Mouse (Mus musculus) mouse embryonic stem cell (cell line): ENCODE measurements around the gene Itln1.

Source experiments
- in situ Hi-C, 2 experiments: fragments of 300-500 bp; cut with MboI; formaldehyde crosslinking; loops; 1 replicate in 1 of 2; 3 replicates in 1 of 2; pipeline ENCODE4 v1.14.3; 2019 to 2020; ENCODE audit warnings: low sequenced_read_pairs in 2 of 2, low pct_unique_long_range_greater_than_20kb in 1 of 2, mixed read lengths in 1 of 2; ENCODE audit not compliant: unreplicated experiment in 1 of 2

Itln1 gene

DNA sequence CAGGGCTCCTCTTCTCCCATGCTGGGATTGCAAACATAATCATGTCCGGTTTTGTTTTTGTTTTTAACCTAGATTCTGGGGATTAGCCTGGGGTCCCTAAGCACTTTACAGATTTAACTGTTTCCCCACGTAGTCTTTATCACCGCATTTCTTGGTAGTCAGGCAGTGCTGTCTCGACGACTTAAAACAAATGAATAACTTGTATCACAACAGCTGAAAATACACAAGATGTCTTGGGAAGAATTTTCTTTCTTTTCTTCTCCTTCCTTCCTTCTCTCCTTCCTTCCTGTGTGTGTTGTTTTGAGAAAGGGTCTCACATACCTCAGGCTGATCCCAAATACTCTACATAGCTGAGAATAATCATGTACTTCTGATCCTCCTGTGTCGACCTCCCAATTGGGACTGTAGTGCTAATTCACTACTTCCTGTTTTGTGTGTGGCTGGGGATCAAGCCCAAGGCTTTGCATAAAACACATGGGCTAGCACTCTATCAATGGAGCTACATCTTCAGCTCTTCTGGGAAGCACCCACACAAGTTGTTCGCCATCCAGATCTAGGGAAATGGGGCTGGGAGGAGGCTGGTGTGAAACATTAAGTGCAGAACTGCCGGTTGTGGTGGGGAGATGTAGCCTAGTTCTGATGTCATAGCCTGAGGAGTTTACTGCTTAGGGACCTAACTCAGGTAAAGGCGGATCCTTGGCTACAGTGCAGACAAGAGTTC is 61.0 kb downstream of the Itln1 start:
- in situ Hi-C loops: loop anchor here (10.0 kb wide), 1 partner anchor 109 kb away; the partner anchor contains the start of gene Klhdc9 (in 2 of the 2)

DNA sequence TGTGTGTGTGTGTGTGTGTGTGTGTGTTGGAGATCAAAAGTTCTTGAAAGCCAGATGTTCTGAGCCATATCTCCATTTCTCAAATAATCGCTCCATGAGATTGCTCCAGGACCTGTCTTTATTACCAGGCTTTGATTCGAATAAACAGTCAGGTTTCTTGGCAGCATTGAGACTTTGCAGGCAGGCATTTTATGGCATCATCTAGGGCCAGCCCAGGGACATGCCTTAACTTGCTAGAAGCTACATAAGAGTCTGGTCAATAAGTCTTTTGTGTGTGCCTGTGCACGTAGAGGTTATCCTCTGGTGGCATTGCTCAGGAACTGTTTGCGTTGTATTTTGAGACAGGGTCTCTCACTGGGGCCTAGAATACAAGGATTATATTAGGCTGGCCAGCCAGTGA is 61.6 kb downstream of the Itln1 start:
- in situ Hi-C loops: loop anchor here (10.0 kb wide), 1 partner anchor 109 kb away; the partner anchor contains the start of gene Klhdc9 (in 2 of the 2)

DNA sequence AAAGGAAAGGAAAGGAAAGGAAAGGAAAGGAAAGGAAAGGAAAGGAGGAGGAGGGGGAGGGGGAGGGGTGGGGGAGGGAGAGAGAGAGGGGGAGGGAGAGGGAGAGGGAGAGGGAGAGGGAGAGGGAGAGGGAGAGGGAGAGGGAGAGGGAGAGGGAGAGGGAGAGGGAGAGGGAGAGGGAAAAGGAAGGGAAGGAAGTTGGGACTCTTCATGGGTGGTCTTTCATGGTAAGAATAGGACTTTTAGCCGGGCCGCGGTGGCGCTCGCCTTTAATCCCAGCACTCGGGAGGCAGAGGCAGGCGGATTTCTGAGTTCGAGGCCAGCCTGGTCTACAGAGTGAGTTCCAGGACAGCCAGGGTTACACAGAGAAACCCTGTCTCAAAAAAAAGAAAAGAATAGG is 63.2 kb downstream of the Itln1 start:
- in situ Hi-C loops: loop anchor here (10.0 kb wide), 1 partner anchor 107 kb away; the partner anchor contains the start of gene Klhdc9 (in 2 of the 2)

DNA sequence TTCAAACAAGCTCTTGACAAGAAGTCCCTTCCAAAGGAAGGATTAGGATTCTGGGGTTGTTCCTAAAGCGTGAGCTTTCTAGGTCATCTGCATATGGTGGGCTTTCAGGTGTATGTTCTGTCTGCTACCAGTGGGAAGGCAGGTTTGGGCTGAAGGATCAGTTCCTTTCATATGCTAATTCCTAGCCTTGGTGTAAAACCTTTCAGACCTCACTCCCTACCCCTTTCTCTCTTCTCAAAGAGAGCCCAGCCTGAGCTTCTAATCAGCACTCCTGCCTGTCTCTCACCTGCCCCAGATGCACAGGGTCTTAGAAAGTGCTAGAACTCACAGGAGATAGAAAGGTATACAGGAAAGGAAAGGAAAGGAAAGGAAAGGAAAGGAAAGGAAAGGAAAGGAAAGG is 63.6 kb downstream of the Itln1 start:
- in situ Hi-C loops: loop anchor here (10.0 kb wide), 1 partner anchor 107 kb away; the partner anchor contains the start of gene Klhdc9 (in 2 of the 2)

DNA sequence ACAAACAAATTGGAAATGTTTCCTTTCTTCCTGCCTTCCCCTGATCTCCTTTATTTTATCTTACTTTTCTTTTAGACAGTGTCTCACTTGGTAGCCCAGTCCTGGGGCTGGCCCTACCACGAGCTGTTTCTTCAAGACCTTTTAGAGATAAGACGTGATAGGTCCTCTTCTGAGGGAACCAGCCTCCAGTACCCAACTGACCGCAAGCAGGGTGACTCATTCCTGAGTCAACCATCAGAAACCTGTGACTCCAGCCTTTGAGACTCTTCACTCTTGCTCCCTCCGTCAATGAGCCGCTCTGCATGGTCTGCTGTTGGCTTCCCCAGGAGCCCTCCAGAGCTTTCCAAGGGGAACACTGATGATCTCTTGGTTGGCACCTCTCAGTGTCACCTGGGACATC is 64.2 kb downstream of the Itln1 start:
- in situ Hi-C loops: loop anchor here (10.0 kb wide), 1 partner anchor 106 kb away; the partner anchor contains the start of gene Klhdc9 (in 2 of the 2)

DNA sequence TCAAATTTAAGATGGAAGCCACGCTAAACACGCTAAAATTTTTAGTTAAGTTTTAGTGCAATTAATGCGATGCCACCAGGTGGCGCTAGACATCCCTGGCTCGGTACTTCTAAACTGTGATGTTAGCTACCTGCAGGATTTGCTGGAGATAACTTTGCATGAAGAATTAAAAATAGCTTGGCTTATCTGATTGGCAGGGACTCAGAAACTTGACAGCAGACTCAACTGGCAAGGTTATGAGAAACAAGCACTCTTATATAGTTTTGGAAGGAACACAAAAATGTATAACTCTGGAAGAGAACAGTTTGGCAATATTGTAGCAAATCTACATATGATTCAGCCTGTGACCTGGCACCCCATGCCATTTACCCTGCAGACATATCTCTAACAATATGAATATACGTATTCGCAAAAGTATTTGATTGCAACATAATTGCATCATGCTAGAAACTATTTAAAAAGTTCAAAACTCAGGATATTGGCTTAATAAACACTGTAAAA is 64.7 kb downstream of the Itln1 start:
- in situ Hi-C loops: loop anchor here (10.0 kb wide), 1 partner anchor 106 kb away; the partner anchor contains the start of gene Klhdc9 (in 2 of the 2)

DNA sequence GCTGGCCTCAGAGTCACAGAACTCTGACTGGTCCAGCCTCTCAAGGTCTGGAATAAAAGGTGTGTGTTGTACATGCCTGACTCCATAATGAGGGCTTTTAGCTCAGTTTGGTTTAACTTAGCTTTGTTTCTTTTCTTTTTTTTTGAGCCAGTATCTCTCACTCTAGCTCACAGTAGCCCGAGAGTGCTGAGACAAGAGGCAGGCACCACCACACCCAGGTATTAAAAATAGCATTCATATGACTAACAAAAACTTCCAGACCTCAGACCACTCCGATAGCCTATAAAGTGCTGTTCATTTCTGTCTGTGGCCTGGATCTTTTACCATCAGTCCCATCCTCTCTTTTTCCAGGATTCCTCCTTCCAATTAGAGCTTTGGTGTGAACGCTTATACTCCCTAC is 65.4 kb downstream of the Itln1 start:
- in situ Hi-C loops: loop anchor here (10.0 kb wide), 1 partner anchor 105 kb away; the partner anchor contains the start of gene Klhdc9 (in 2 of the 2)
